Mouse (Mus musculus) cerebellum, adult 2 months (tissue): ENCODE data around the gene Borcs7.

ENCODE experiments used
- CTCF ChIP-seq: fragments of 200-500 bp; IDR thresholded peaks from 2 replicates; pipeline ENCODE4 v1.5.1; 2011; ENCODE audit warnings: low read depth, mild to moderate bottlenecking, control low read depth, low read length, moderate library complexity, borderline replicate concordance; ENCODE audit not compliant: insufficient read depth
- POLR2A ChIP-seq: fragments of 200-500 bp; IDR thresholded peaks from 2 replicates; pipeline ENCODE4 v1.6.1; 2011; ENCODE audit warnings: low read length, control low read depth, borderline replicate concordance; ENCODE audit not compliant: insufficient read depth

GRCm38 (mm10) chr19:46737106-46737505, 47.4 kb downstream of the Borcs7 start:
- no peak for TF ChIP-seq CTCF
- TF ChIP-seq POLR2A = no peak
